Mouse (Mus musculus) cerebellum, adult 11-12 months (tissue): Measurements from ENCODE around the gene Gm13278.
"Not testable (repeated sequence)": the region's sequence is repeated elsewhere in the genome, so short reads cannot be mapped to it uniquely, and the experiment has no call there.

Source experiments
- DNase-seq: peaks from one replicate; pipeline ENCODE4 v3.0.0; 2022

Gm13278 gene

DNA sequence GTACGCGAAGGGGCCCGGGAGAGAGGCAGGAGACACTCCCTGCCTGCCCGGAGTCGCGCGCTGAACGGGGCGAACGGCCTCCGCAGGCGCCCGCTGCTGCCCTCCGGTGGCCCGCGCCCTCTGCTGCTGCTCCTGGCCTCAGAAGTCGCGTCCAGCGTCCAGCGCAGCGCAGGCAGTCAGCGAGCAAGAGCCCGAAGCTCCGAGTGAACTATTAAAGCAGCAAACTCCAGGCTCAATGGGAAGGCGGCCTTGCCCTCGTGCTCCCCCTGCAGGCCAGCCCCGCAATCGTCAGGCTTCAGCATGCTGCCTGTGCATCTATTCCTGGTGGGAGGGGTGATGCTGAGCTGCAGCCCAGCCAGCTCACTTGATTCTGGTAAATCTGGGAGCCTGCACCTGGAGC lies at the start of gene Gm13278:
Gm13278 (plus strand) TSS at position 301 of the 400 bp plus-strand sequence.
- DNase-seq = not testable (repeated sequence)

DNA sequence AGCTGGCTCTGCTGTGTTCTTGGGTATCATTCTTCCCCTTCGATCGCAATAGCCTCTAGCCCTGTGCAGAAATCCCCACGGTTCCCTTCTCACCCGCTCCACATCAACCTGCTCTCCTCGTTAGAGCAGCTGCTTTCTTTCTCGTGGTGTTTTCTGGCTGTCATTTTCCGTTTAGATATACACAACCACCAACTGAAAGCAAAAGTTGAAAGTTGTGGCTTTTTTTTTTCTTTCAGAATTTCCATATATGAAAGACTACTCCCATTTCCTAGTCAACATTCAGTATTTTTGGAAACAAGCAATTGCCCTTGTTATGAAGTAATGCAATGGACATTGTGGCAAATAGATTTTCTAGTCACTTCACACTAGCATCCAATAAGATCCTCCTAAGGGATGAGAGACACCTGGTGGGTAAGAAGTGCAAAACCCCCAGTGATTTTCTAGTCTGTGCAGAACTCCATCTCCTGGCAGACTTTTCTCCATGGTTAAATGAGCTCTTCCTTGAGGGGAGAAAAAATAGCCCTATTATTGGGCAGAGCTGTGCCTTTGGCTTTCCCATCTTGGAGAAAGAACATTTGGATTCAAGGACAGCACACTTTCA lies 48.5 kb upstream of the Gm13278 start:
- no peak for DNase-seq

GRCm38 (mm10) chr4:88744207-88744606 lies 47.1 kb upstream of the Gm13278 start:
- DNase-seq = no peak

GRCm38 (mm10) chr4:88749926-88750325 lies 41.4 kb upstream of the Gm13278 start:
- DNase-seq = no peak

GRCm38 (mm10) chr4:88754818-88755340 lies 36.5 kb upstream of the Gm13278 start, which contains the start of gene Gm13271:
Gm13271 (plus strand) TSS chr4:88754868.
- peak; percentile 90 for DNase-seq

DNA sequence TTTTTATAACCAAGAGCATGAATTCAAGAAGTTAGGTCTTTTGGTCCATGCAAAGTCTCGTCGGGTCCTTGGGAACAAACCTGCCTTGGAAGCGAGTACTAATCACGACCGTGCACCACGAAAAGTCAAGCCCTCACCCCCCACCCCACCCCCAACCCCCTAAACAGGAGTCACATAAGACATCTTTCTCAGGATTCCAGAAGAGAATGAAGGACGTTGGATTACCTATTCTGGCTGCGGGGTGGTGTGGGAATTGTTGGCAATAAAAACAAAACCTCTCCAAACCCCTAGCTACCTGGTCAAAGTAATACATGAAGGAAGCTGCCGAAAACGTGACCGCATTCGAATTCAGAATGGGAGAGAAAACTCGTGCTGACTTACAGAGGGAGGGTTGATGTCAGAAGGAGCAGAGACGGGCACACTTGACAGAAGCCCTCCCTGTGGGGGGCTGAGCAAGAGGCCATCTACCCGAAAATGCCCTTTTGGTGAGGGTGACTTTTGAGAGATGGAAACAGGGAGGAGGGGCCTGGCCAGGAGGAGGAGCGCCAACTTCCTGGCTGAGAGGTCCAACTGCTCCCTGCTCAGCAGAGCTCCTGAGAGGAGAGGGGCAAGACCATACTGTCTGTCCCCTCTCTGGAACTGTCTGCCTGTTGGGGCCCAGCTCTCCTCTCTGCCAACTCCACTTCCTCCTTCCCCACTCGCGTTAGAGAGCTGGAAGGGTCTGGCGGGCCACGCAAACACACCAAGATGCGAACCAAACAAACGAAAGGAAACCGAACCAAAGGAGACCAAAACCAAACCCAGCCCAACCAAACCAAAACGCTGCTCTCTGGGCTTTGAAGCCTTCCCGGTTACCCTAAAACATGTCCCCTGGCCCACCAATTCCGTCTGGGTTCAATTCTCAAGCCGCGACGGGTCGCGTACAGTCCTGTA lies 34.5 kb upstream of the Gm13278 start:
- not testable (repeated sequence) for DNase-seq

DNA sequence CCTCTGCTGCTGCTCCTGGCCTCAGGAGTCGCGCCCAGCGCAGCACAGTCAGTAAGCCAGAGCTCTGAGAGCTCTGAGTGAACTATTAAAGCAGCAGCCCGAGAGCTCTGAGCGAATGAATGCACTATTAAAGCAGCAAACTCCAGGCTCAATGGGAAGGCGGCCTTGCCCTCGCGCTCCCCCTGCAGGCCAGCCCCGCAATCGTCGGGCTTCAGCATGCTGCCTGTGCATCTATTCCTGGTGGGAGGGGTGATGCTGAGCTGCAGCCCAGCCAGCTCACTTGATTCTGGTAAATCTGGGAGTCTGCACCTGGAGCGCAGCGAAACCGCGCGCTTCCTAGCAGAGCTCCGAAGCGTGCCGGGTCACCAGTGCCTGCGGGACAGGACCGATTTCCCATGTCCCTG lies 33.7 kb upstream of the Gm13278 start:
- peak; percentile 96 for DNase-seq

DNA sequence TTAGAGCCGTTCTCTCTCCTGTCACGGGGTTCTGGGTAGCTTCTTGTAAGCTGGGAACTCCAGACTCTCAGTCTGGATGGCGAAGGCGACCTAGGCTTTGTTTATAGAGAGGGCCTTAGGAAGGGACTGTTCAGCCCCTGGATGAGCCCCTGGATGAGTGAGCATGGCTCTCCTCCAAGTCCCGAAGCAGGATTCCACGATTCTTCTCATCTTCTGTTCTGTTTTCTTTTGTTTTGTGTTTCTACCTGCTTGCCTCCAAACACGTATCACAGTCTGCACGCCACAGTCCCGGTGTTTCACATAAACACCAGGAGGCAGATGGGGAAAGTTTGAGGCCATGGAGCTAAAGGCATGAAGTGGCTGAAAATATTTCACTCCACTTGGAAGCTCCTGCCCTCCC lies 32.6 kb upstream of the Gm13278 start:
- peak; percentile 52 for DNase-seq

DNA sequence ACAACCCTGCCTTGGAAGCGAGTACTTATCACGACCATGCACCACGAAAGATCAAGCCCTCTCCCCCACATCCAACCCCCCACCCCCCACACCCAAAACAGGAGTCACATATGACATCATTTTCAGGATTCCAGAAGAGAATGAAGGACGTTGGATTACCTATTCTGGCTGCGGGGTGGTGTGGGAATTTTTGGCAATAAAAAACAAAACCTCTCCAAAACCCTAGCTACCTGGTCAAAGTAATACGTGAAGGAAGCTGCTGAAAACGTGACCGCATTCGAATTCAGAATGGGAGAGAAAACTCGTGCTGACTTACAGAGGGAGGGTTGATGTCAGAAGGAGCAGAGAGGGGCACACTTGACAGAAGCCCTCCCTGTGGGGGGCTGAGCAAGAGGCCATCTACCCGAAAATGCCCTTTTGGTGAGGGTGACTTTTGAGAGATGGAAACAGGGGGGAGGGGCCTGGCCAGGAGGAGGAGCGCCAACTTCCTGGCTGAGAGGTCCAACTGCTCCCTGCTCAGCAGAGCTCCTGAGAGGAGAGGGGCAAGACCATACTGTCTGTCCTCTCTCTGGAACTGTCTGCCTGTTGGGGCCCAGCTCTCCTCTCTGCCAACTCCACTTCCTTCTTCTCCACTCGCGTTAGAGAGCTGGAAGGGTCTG lies 31.6 kb upstream of the Gm13278 start, which contains the start of gene Gm13283:
Gm13283 (plus strand) TSS at position 510 of the 659 bp plus-strand sequence.
- peak; percentile 74 for DNase-seq

DNA sequence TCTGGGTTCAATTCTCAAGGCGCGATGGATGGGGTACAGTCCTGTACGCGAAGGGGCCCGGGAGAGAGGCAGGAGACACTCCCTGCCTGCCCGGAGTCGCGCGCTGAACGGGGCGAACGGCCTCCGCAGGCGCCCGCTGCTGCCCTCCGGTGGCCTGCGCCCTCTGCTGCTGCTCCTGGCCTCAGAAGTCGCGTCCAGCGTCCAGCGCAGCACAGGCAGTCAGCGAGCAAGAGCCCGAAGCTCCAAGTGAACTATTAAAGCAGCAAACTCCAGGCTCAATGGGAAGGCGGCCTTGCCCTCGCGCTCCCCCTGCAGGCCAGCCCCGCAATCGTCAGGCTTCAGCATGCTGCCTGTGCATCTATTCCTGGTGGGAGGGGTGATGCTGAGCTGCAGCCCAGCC lies 30.9 kb upstream of the Gm13278 start:
- DNase-seq = peak; percentile 80

DNA sequence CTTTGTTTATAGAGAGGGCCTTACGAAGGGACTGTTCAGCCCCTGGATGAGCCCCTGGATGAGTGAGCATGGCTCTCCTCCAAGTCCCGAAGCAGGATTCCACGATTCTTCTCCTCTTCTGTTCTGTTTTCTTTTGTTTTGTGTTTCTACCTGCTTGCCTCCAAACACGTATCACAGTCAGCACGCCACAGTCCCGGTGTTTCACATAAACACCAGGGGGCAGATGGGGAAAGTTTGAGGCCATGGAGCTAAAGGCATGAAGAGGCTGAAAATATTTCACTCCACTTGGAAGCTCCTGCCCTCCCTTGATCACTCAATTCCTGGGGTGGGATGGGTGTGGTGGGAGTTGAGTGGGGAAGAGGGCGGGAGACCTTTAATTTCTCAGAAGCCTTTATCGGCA lies 29.6 kb upstream of the Gm13278 start:
- peak; percentile 89 for DNase-seq

DNA sequence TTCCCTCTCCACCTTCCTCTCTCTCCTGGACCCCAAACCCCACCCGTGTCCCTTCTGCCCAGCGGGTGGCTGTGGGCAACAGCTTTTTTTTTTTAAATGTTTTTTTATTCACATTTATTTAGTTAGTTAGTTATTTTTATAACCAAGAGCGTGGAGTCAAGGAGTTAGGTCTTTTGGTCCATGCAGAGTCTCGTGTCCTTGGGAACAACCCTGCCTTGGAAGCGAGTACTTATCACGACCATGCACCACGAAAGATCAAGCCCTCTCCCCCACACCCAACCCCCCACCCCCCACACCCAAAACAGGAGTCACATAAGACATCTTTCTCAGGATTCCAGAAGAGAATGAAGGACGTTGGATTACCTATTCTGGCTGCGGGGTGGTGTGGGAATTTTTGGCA lies 29.0 kb upstream of the Gm13278 start:
- peak; percentile 58 for DNase-seq

DNA sequence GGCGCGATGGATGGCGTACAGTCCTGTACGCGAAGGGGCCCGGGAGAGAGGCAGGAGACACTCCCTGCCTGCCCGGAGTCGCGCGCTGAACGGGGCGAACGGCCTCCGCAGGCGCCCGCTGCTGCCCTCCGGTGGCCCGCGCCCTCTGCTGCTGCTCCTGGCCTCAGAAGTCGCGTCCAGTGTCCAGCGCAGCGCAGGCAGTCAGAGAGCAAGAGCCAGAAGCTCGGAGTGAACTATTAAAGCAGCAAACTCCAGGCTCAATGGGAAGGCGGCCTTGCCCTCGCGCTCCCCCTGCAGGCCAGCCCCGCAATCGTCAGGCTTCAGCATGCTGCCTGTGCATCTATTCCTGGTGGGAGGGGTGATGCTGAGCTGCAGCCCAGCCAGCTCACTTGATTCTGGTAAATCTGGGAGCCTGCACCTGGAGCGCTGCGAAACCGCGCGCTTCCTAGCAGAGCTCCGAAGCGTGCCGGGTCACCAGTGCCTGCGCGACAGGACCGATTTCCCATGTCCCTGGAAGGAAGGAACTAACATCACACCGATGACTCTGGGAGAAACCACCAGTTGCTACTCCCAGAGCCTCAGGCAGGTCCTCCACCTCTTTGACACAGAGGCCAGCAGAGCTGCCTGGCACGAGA lies 27.8 kb upstream of the Gm13278 start:
- peak; percentile 65 for DNase-seq

- not testable (repeated sequence) for DNase-seq
Measured at GRCm38 (mm10) chr4:88773534-88773933, 17.8 kb upstream of the Gm13278 start, which contains the start of gene Gm13290. Gm13290 (plus strand) TSS chr4:88773834.

DNA sequence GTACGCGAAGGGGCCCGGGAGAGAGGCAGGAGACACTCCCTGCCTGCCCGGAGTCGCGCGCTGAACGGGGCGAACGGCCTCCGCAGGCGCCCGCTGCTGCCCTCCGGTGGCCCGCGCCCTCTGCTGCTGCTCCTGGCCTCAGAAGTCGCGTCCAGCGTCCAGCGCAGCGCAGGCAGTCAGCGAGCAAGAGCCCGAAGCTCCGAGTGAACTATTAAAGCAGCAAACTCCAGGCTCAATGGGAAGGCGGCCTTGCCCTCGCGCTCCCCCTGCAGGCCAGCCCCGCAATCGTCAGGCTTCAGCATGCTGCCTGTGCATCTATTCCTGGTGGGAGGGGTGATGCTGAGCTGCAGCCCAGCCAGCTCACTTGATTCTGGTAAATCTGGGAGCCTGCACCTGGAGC lies 14.7 kb upstream of the Gm13278 start, which contains the start of gene Gm13289:
Gm13289 (plus strand) TSS at position 301 of the 400 bp plus-strand sequence.
- not testable (repeated sequence) for DNase-seq

- DNase-seq = not testable (repeated sequence)
Measured at GRCm38 (mm10) chr4:88779550-88779949, 11.8 kb upstream of the Gm13278 start, which contains the start of gene Gm13272. Gm13272 (plus strand) TSS chr4:88779850.

DNA sequence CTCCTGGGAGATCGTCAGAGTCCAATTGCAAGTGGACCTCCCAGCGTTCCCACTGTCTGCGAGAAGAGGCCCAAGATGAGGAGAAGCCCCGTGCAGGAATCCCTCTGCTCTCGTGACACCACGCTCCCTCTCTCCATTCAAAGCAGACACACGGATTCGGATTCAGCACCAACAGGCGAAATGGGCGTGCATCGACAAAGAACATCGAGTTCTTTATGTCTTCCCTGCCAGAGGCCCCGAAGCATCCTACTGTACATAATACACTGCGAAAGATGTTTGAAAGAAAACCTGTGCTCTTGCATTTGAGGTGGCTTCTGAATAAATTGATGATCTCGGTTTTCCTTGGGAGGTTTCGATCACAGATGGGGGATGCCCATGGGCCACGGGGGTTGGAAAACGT lies 11.0 kb upstream of the Gm13278 start:
- DNase-seq = peak; percentile 47

- not testable (repeated sequence) for DNase-seq
Measured at GRCm38 (mm10) chr4:88781831-88782230, 9.5 kb upstream of the Gm13278 start, which contains the start of gene Ifnz. Ifnz (plus strand) TSS chr4:88782131.

- not testable (repeated sequence) for DNase-seq
Measured at GRCm38 (mm10) chr4:88782335-88782734, 9.0 kb upstream of the Gm13278 start.

DNA sequence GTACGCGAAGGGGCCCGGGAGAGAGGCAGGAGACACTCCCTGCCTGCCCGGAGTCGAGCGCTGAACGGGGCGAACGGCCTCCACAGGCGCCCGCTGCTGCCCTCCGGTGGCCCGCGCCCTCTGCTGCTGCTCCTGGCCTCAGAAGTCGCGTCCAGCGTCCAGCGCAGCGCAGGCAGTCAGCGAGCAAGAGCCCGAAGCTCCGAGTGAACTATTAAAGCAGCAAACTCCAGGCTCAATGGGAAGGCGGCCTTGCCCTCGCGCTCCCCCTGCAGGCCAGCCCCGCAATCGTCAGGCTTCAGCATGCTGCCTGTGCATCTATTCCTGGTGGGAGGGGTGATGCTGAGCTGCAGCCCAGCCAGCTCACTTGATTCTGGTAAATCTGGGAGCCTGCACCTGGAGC lies 5.9 kb upstream of the Gm13278 start, which contains the start of gene Gm13276:
Gm13276 (plus strand) TSS at position 301 of the 400 bp plus-strand sequence.
- not testable (repeated sequence) for DNase-seq

DNA sequence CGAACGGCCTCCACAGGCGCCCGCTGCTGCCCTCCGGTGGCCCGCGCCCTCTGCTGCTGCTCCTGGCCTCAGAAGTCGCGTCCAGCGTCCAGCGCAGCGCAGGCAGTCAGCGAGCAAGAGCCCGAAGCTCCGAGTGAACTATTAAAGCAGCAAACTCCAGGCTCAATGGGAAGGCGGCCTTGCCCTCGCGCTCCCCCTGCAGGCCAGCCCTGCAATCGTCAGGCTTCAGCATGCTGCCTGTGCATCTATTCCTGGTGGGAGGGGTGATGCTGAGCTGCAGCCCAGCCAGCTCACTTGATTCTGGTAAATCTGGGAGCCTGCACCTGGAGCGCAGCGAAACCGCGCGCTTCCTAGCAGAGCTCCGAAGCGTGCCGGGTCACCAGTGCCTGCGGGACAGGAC lies 2.9 kb upstream of the Gm13278 start, which contains the start of gene Gm13277:
Gm13277 (plus strand) TSS at position 231 of the 400 bp plus-strand sequence.
- peak; percentile 74 for DNase-seq
